Mouse (Mus musculus) liver, embryonic 12.5 days (tissue): Measurements from ENCODE around the gene Mageb3. TPM values are rescaled to one million over a fixed set of nuclear protein-coding genes. Genes with fewer than 3 reads are reported as not detected.

ENCODE experiments used
- polyA plus RNA-seq: library from polyadenylated mRNA; unstranded; fragments of >200 nt; fragmentation: Nextera tagmentation; extraction: Ambion mirVana; gene quantifications from 2 replicates; pipeline ENCODE4 v1.2.1, GENCODE M21; 2016

Gene Mageb3
- polyA plus RNA-seq, 1 experiment from 2014 or later, result 0.10 TPM

Other genes starting within 250 kb of the Mageb3 start
- gene Frmd5, start 149.0 kb downstream of the Mageb3 start, polyA plus RNA-seq, result 0.25 and 0.29 TPM in 2 replicates
- gene Casc4, start 89.1 kb downstream of the Mageb3 start, polyA plus RNA-seq, result 9.8 and 11.8 TPM in 2 replicates
- 26.7 and 30.5 TPM in 2 replicates for gene Ctdspl2, start 91 bp downstream of the Mageb3 start, polyA plus RNA-seq
- gene Eif3j1, start 72.5 kb upstream of the Mageb3 start, polyA plus RNA-seq, result 16.4 and 17.0 TPM in 2 replicates
- gene Spg11, start 162.3 kb upstream of the Mageb3 start, polyA plus RNA-seq, result 5.8 and 6.2 TPM in 2 replicates
- 273 and 281 TPM in 2 replicates for gene B2m, start 191.6 kb upstream of the Mageb3 start, polyA plus RNA-seq
- gene Trim69, start 204.6 kb upstream of the Mageb3 start, polyA plus RNA-seq, result 0.07 TPM in 1 of 2 replicates, not detected in the other
- gene Patl2, start 230.1 kb upstream of the Mageb3 start, polyA plus RNA-seq, result 0.05 TPM in 1 of 2 replicates, not detected in the other
- not detected in 2 replicates for gene Terb2, start 230.2 kb upstream of the Mageb3 start, polyA plus RNA-seq